Mouse (Mus musculus) kidney, embryonic 14.5 days (tissue): ENCODE data around the gene Tktl1. TPM values are rescaled to one million over a fixed set of nuclear protein-coding genes. Genes with fewer than 3 reads are reported as not detected.

Experiments used
- ATAC-seq: fragments of 200-750 bp; cut with Nextera tagmentation; 2 replicates; pipeline ENCODE4 v1.8.0; 2017; ENCODE audit warnings: moderate number of reproducible peaks, mild to moderate bottlenecking, moderate TSS enrichment, moderate library complexity; ENCODE audit not compliant: low FRiP score, low TSS enrichment
- H3K27ac ChIP-seq: fragments of 300-500 bp; sonication (generic); 2 replicates; pipeline ENCODE4 v1.5.1; 2014; ENCODE audit warnings: low read depth, mild to moderate bottlenecking, low read length, moderate library complexity, mixed read lengths
- H3K27me3 ChIP-seq: fragments of 300-500 bp; sonication (generic); 2 replicates; pipeline ENCODE4 v1.6.1; 2014; ENCODE audit warnings: mild to moderate bottlenecking, low read length; ENCODE audit not compliant: control insufficient read depth, insufficient read depth
- H3K36me3 ChIP-seq: fragments of 300-500 bp; sonication (generic); 2 replicates; pipeline ENCODE4 v1.6.1; 2014; ENCODE audit warnings: low read length, mixed read lengths; ENCODE audit not compliant: control insufficient read depth, insufficient read depth
- H3K4me1 ChIP-seq: fragments of 300-500 bp; sonication (generic); 2 replicates; pipeline ENCODE4 v1.6.1; 2014; ENCODE audit warnings: low read length, mixed read lengths; ENCODE audit not compliant: control insufficient read depth, insufficient read depth
- H3K4me2 ChIP-seq: fragments of 300-500 bp; sonication (generic); replicated peaks from 2 replicates; pipeline ENCODE4 v1.6.1; 2014; ENCODE audit warnings: low read depth, mild to moderate bottlenecking, low read length
- H3K4me3 ChIP-seq: fragments of 300-500 bp; sonication (generic); 2 replicates; pipeline ENCODE4 v1.5.1; 2014; ENCODE audit warnings: mild to moderate bottlenecking, low read length
- H3K9ac ChIP-seq: fragments of 300-500 bp; sonication (generic); 2 replicates; pipeline ENCODE4 v1.6.1; 2014; ENCODE audit warnings: low read depth, mild to moderate bottlenecking, low read length, moderate library complexity
- H3K9me3 ChIP-seq: fragments of 300-500 bp; sonication (generic); 2 replicates; pipeline ENCODE4 v1.6.1; 2016; ENCODE audit warnings: low read length; ENCODE audit not compliant: control insufficient read depth
- WGBS: fragments of 180-500 bp; shearing (Covaris S2); extraction: QIAGEN DNeasy Blood & Tissue Kit; methylation state at CpG from one replicate; pipeline ENCODE4 v1.1.7; 2014; 5-methylcytosine and 5-hydroxymethylcytosine counted together
- polyA plus RNA-seq: library from polyadenylated mRNA; unstranded; fragments of >200 nt; fragmentation: Nextera tagmentation; extraction: Ambion mirVana; gene quantifications from 2 replicates; pipeline ENCODE4 v1.2.1, GENCODE M21; 2014

The Tktl1 gene
- polyA plus RNA-seq, 1 experiment from 2014 or later, result not detected

- Histone ChIP-seq H3K4me3 (peak within 1 kb of the TSS; percentile 39), H3K27ac (peak within 1 kb of the TSS; percentile 62), H3K4me1 (no peaks in the 10 kb centered on the region), H3K9me3 (no peaks in the 10 kb centered on the region), H3K27me3 (no peaks in the 10 kb centered on the region), H3K4me2 (peak within 1 kb of the TSS; percentile 47), H3K36me3 (no peaks in the 10 kb centered on the region), H3K9ac (peak within 1 kb of the TSS; percentile 67)
- ATAC-seq, result no peak
- 34% methylated on average over 37 of the region's 38 CpGs for WGBS
Observed at GRCm38 (mm10) chrX:74249615-74250014, 72.6 kb downstream of the Tktl1 start, which contains the start of gene Flna. TSS of gene Flna (minus strand) at chrX:74249820.

GRCm38 (mm10) chrX:74254153-74254887, 77.3 kb downstream of the Tktl1 start, which contains the start of gene Emd:
TSS of gene Emd (plus strand) at chrX:74254687.
- peak within 1 kb of the TSS; percentile 90 for H3K27ac ChIP-seq
- peak within 1 kb of the TSS; percentile 61 for H3K4me3 ChIP-seq
- ATAC-seq, result peak; percentile 97
- H3K4me2 ChIP-seq, result peak within 1 kb of the TSS; percentile 54
- H3K36me3 ChIP-seq, result peaks cover 16% of the 10 kb centered on the region; the same call in 1 of the 2 replicates
- H3K9ac ChIP-seq, result peak within 1 kb of the TSS; percentile 75
- no peaks in the 10 kb centered on the region for H3K4me1 ChIP-seq
- H3K9me3 ChIP-seq, result no peaks in the 10 kb centered on the region
- 28% methylated on average over 39 of the region's 39 CpGs for WGBS
- H3K27me3 ChIP-seq, result no peaks in the 10 kb centered on the region

GRCm38 (mm10) chrX:74254888-74255565, 78.0 kb downstream of the Tktl1 start:
- peak; percentile 67 for ATAC-seq
- H3K36me3 ChIP-seq, result peaks cover 16% of the 10 kb centered on the region; the same call in 1 of the 2 replicates
- no peaks in the 10 kb centered on the region for H3K4me1 ChIP-seq
- peak overlapping the region; percentile 61 for H3K4me3 ChIP-seq
- peak overlapping the region; percentile 75 for H3K9ac ChIP-seq
- peak overlapping the region; percentile 90 for H3K27ac ChIP-seq
- H3K27me3 ChIP-seq, result no peaks in the 10 kb centered on the region
- WGBS, result 39% methylated on average over 31 of the region's 31 CpGs
- H3K4me2 ChIP-seq, result peak overlapping the region; percentile 54
- H3K9me3 ChIP-seq, result no peaks in the 10 kb centered on the region

- no peak overlapping the region for H3K4me3 ChIP-seq
- no peaks in the 10 kb centered on the region for H3K4me1 ChIP-seq
- ATAC-seq, result no peak
- H3K4me2 ChIP-seq, result no peak overlapping the region
- H3K27ac ChIP-seq, result no peak overlapping the region
- no peak overlapping the region for H3K9ac ChIP-seq
- peaks cover 16% of the 10 kb centered on the region; the same call in 1 of the 2 replicates for H3K36me3 ChIP-seq
- WGBS, result 96% methylated on average over 3 of the region's 3 CpGs
- no peaks in the 10 kb centered on the region for H3K27me3 ChIP-seq
- H3K9me3 ChIP-seq, result no peaks in the 10 kb centered on the region
Observed at GRCm38 (mm10) chrX:74257746-74258145, 80.7 kb downstream of the Tktl1 start.

Other genes with a start within 250 kb of the Tktl1 start
- 36.9 and 38.8 TPM in 2 replicates for gene Renbp, start 246.4 kb upstream of the Tktl1 start, polyA plus RNA-seq
- gene Hcfc1, start 210.9 kb upstream of the Tktl1 start, polyA plus RNA-seq, result 78.4 and 87.8 TPM in 2 replicates
- gene Irak1, start 153.3 kb upstream of the Tktl1 start, polyA plus RNA-seq, result 56.6 and 64.8 TPM in 2 replicates
- gene Opn1mw, start 49.8 kb upstream of the Tktl1 start, polyA plus RNA-seq, result not detected in 2 replicates
- gene Mecp2, start 41.9 kb upstream of the Tktl1 start, polyA plus RNA-seq, result 8.4 and 12.7 TPM in 2 replicates
- not detected in 2 replicates for gene Tex28, start 9.4 kb upstream of the Tktl1 start, polyA plus RNA-seq
- gene Flna, start 72.6 kb downstream of the Tktl1 start, polyA plus RNA-seq, result 199 and 315 TPM in 2 replicates
- gene Emd, start 77.4 kb downstream of the Tktl1 start, polyA plus RNA-seq, result 28.1 and 81.5 TPM in 2 replicates
- 941 and 1,115 TPM in 2 replicates for gene Rpl10, start 93.6 kb downstream of the Tktl1 start, polyA plus RNA-seq
- 58.5 and 64.3 TPM in 2 replicates for gene Taz, start 104.7 kb downstream of the Tktl1 start, polyA plus RNA-seq
- 10.6 and 10.8 TPM in 2 replicates for gene Dnase1l1, start 105.1 kb downstream of the Tktl1 start, polyA plus RNA-seq
- gene Atp6ap1, start 119.8 kb downstream of the Tktl1 start, polyA plus RNA-seq, result 89.5 and 93.6 TPM in 2 replicates
- 90.3 and 143 TPM in 2 replicates for gene Gdi1, start 127.7 kb downstream of the Tktl1 start, polyA plus RNA-seq
- 46.9 and 52.9 TPM in 2 replicates for gene Fam50a, start 135.8 kb downstream of the Tktl1 start, polyA plus RNA-seq
- gene Plxna3, start 151.8 kb downstream of the Tktl1 start, polyA plus RNA-seq, result 11.1 and 11.7 TPM in 2 replicates
- gene Lage3, start 176.4 kb downstream of the Tktl1 start, polyA plus RNA-seq, result 128 and 153 TPM in 2 replicates
- 56.5 and 74.6 TPM in 2 replicates for gene Ubl4a, start 196.0 kb downstream of the Tktl1 start, polyA plus RNA-seq
- 16.2 and 23.5 TPM in 2 replicates for gene Slc10a3, start 196.1 kb downstream of the Tktl1 start, polyA plus RNA-seq
- 29.4 and 36.3 TPM in 2 replicates for gene Fam3a, start 216.0 kb downstream of the Tktl1 start, polyA plus RNA-seq
- 12.7 and 22.0 TPM in 2 replicates for gene Ikbkg, start 216.0 kb downstream of the Tktl1 start, polyA plus RNA-seq